Mouse (Mus musculus) intestine, postnatal 0 days (tissue): ENCODE measurements at regions not wholly inside any gene's neighbourhood (a gene's known extent, or its start where the extent isn't known, plus 50 kb on each side); places are given as distances from the start of the nearest gene placed in this dataset.

Source experiments
- ATAC-seq: fragments of 200-750 bp; cut with Nextera tagmentation; 2 replicates; pipeline ENCODE4 v1.8.0; 2017; ENCODE audit warnings: mild to moderate bottlenecking, moderate TSS enrichment, moderate library complexity
- H3K27ac ChIP-seq: fragments of 300-500 bp; sonication (generic); 2 replicates; pipeline ENCODE4 v1.5.1; 2014; ENCODE audit warnings: mild to moderate bottlenecking, low read depth, low read length, moderate library complexity
- H3K27me3 ChIP-seq: fragments of 300-500 bp; sonication (generic); replicated peaks from 2 replicates; pipeline ENCODE4 v1.6.1; 2014; ENCODE audit warnings: low read length, mixed read lengths; ENCODE audit not compliant: control insufficient read depth, insufficient read depth
- H3K36me3 ChIP-seq: fragments of 300-500 bp; sonication (generic); 2 replicates; pipeline ENCODE4 v1.6.1; 2014; ENCODE audit warnings: mild to moderate bottlenecking, moderate library complexity; ENCODE audit not compliant: control insufficient read depth, insufficient read depth
- H3K4me1 ChIP-seq: fragments of 300-500 bp; sonication (generic); replicated peaks from 2 replicates; pipeline ENCODE4 v1.6.1; 2014; ENCODE audit warnings: antibody characterized with exemption, low read length, mixed read lengths; ENCODE audit not compliant: control insufficient read depth, insufficient read depth
- H3K4me2 ChIP-seq: fragments of 300-500 bp; sonication (generic); replicated peaks from 2 replicates; pipeline ENCODE4 v1.6.1; 2014; ENCODE audit warnings: low read depth, mild to moderate bottlenecking, moderate library complexity
- H3K4me3 ChIP-seq: fragments of 300-500 bp; sonication (generic); 2 replicates; pipeline ENCODE4 v1.5.1; 2014; ENCODE audit warnings: low read depth, low read length
- H3K9ac ChIP-seq: fragments of 300-500 bp; sonication (generic); 2 replicates; pipeline ENCODE4 v1.6.1; 2014; ENCODE audit warnings: mild to moderate bottlenecking, low read depth, low read length
- H3K9me3 ChIP-seq: fragments of 300-500 bp; sonication (generic); 2 replicates; pipeline ENCODE4 v1.6.1; 2016; ENCODE audit warnings: mixed run types; ENCODE audit not compliant: control insufficient read depth
- CTCF ChIP-seq: sonication (generic); IDR thresholded peaks from 2 replicates; pipeline ENCODE4 v1.5.1; 2016; ENCODE audit warnings: low read depth, mild to moderate bottlenecking, control low read depth, antibody characterized with exemption, moderate library complexity
- WGBS: fragments of 180-500 bp; shearing (Covaris S2); extraction: QIAGEN DNeasy Blood & Tissue Kit; methylation state at CpG from one replicate; pipeline ENCODE4 v1.1.7; 2014; 5-methylcytosine and 5-hydroxymethylcytosine counted together

DNA sequence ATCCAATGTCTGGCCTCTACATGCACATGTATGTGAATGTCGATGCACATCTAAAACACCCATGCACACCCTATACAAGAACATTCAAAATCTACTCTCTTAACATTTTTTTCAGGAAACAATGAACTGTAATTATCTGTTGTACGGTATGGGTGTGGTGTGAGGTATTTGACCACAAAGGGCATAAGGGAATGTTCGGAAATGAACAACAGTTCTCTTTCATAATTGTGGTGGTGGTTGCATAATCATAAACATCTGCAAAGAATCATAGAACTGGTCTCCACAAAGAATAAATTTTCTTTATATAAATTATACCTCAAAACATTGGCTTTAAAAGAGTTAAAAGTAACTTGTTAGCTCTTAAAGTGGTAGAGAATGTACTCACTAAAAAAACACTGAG, 478.9 kb upstream of the Btbd3 start:
- Histone ChIP-seq H3K4me1 (no peaks in the 10 kb centered on the region), H3K27me3 (no peaks in the 10 kb centered on the region), H3K4me2 (no peak overlapping the region), H3K9ac (no peak overlapping the region), H3K36me3 (no peaks in the 10 kb centered on the region), H3K27ac (no peak overlapping the region), H3K9me3 (no peaks in the 10 kb centered on the region), H3K4me3 (no peak overlapping the region)
- no peak for ATAC-seq
- no peak for TF ChIP-seq CTCF
- 64% methylated on average over 3 of the region's 3 CpGs for WGBS

- TF ChIP-seq CTCF, result no peak
- no peaks in the 10 kb centered on the region for H3K27me3 ChIP-seq
- peak; percentile 73 for ATAC-seq
These were observed 491.6 kb upstream of the Btbd3 start for GRCm38 (mm10) chr2:137764785-137765184.

GRCm38 (mm10) chr2:137759455-137759854, 496.9 kb upstream of the Btbd3 start:
- Histone ChIP-seq H3K36me3 (no peaks in the 10 kb centered on the region), H3K4me2 (no peak overlapping the region), H3K27me3 (no peaks in the 10 kb centered on the region), H3K9me3 (no peaks in the 10 kb centered on the region), H3K4me1 (no peaks in the 10 kb centered on the region), H3K27ac (no peak overlapping the region), H3K4me3 (no peak overlapping the region), H3K9ac (no peak overlapping the region)
- no peak for TF ChIP-seq CTCF
- WGBS, result 64% methylated on average over 2 of the region's 2 CpGs
- no peak for ATAC-seq

More at GRCm38 (mm10) chr2:137764785-137765184, 491.6 kb upstream of the Btbd3 start:
- no peaks in the 10 kb centered on the region for H3K4me1 ChIP-seq
- H3K27ac ChIP-seq, result no peak overlapping the region
- H3K9ac ChIP-seq, result no peak overlapping the region
- no peak overlapping the region for H3K4me3 ChIP-seq
- H3K36me3 ChIP-seq, result no peaks in the 10 kb centered on the region
- no peak overlapping the region for H3K4me2 ChIP-seq
- H3K9me3 ChIP-seq, result no peaks in the 10 kb centered on the region

- no peak overlapping the region for H3K9ac ChIP-seq
- no peaks in the 10 kb centered on the region for H3K27me3 ChIP-seq
- WGBS, result 62% methylated on average over 4 of the region's 4 CpGs
- no peak overlapping the region for H3K27ac ChIP-seq
- no peaks in the 10 kb centered on the region for H3K4me1 ChIP-seq
- ATAC-seq, result no peak
- no peak overlapping the region for H3K4me3 ChIP-seq
- no peak for TF ChIP-seq CTCF
- H3K9me3 ChIP-seq, result no peaks in the 10 kb centered on the region
- H3K4me2 ChIP-seq, result no peak overlapping the region
- H3K36me3 ChIP-seq, result no peaks in the 10 kb centered on the region
These were observed 498.0 kb upstream of the Btbd3 start for GRCm38 (mm10) chr2:137758389-137758788.

DNA sequence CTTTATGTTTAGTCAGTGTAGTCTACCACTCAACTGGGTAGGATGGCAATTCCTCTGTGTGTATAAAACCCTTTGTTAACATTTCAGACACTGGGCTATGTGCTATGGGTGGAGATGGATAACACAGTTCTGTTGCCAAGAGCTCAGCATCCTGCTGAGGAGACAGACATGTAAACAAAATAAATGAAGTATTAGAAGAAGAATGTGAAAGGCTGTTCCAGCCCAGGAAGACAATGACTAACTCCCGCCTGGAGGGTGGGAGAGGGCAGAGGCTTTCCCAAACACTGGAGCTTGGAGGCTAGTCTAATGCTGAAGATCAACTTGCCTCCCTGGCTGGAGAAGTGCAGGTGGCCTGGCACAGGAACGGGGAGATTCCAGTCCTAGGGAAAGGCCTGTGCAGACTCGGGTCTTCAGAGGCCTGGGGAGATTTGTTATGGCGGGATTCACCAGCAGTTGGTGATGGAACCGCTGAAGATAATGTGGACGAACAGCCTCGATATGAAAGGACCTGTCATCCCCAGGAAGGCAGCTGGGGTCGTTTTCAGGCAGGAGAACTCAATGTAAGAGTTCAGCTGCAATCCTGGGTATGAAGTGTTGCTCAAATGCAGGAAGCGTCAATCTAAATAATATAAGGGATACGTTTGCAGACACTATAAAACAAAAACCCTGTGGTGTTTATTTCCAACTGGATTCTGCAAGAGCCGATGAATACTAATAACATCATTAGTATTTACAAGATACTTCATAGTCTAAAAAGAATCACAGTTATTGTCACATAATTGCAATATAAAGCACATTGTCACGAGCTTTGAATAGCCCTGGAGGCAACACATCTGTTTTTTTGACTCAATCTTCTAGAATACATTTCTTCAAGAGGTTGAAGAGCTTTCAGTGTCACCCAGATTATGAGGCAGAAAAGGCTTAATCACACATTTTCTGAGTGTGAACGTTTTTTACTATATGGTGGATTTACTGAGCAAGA, 498.8 kb upstream of the Btbd3 start:
- 43% methylated on average over 13 of the region's 13 CpGs for WGBS
- Histone ChIP-seq H3K9me3 (no peaks in the 10 kb centered on the region), H3K4me3 (no peak overlapping the region), H3K27ac (no peak overlapping the region), H3K4me2 (no peak overlapping the region), H3K36me3 (no peaks in the 10 kb centered on the region), H3K4me1 (no peaks in the 10 kb centered on the region), H3K9ac (no peak overlapping the region), H3K27me3 (no peaks in the 10 kb centered on the region)
- no peak for TF ChIP-seq CTCF
- ATAC-seq, result no peak

- no peaks in the 10 kb centered on the region for H3K4me1 ChIP-seq
- H3K9me3 ChIP-seq, result no peaks in the 10 kb centered on the region
- no peak for TF ChIP-seq CTCF
- H3K9ac ChIP-seq, result no peak overlapping the region
- H3K4me3 ChIP-seq, result no peak overlapping the region
- WGBS, result 25% methylated on average over 3 of the region's 3 CpGs
- ATAC-seq, result no peak
- H3K27ac ChIP-seq, result no peak overlapping the region
- H3K27me3 ChIP-seq, result no peaks in the 10 kb centered on the region
- no peaks in the 10 kb centered on the region for H3K36me3 ChIP-seq
- H3K4me2 ChIP-seq, result no peak overlapping the region
These were observed 500.1 kb upstream of the Btbd3 start for GRCm38 (mm10) chr2:137756220-137756619.
